Mouse (Mus musculus) hindbrain, postnatal 0 days (tissue): ENCODE measurements around the gene Hivep2. TPM values are rescaled to one million over a fixed set of nuclear protein-coding genes. Genes with fewer than 3 reads are reported as not detected.

Experiments used
- ATAC-seq: fragments of 200-750 bp; cut with Nextera tagmentation; 2 replicates; pipeline ENCODE4 v1.8.0; 2017; ENCODE audit warnings: mild to moderate bottlenecking, moderate TSS enrichment, moderate library complexity
- DNase-seq: peaks from one replicate; pipeline ENCODE4 v3.0.0-alpha.2; 2015; ENCODE audit warnings: low spot score
- H3K27ac ChIP-seq: fragments of 300-500 bp; sonication (generic); 2 replicates; pipeline ENCODE4 v1.5.1; 2014; ENCODE audit warnings: mild to moderate bottlenecking
- H3K27me3 ChIP-seq: fragments of 300-500 bp; sonication (generic); 2 replicates; pipeline ENCODE4 v1.6.1; 2014; ENCODE audit warnings: low read length, mixed read lengths; ENCODE audit not compliant: insufficient read depth
- H3K36me3 ChIP-seq: fragments of 300-500 bp; sonication (generic); 2 replicates; pipeline ENCODE4 v1.6.1; 2014; ENCODE audit warnings: low read length, mixed read lengths; ENCODE audit not compliant: insufficient read depth
- H3K4me1 ChIP-seq: fragments of 300-500 bp; sonication (generic); 2 replicates; pipeline ENCODE4 v1.6.1; 2014; ENCODE audit warnings: antibody characterized with exemption, low read length, mixed read lengths; ENCODE audit not compliant: insufficient read depth
- H3K4me2 ChIP-seq: fragments of 300-500 bp; sonication (generic); 2 replicates; pipeline ENCODE4 v1.6.1; 2014; ENCODE audit warnings: low read depth, mild to moderate bottlenecking, low read length, moderate library complexity, mixed read lengths
- H3K4me3 ChIP-seq: fragments of 300-500 bp; sonication (generic); 2 replicates; pipeline ENCODE4 v1.5.1; 2014; ENCODE audit warnings: low read length
- H3K9ac ChIP-seq: fragments of 300-500 bp; sonication (generic); replicated peaks from 2 replicates; pipeline ENCODE4 v1.6.1; 2014; ENCODE audit warnings: mild to moderate bottlenecking, low read length, moderate library complexity, mixed read lengths
- H3K9me3 ChIP-seq: fragments of 300-500 bp; sonication (generic); 2 replicates; pipeline ENCODE4 v1.6.1; 2016; ENCODE audit warnings: low read length, mixed read lengths
- CTCF ChIP-seq: IDR thresholded peaks from 2 replicates; pipeline ENCODE4 v1.5.1; 2016; ENCODE audit warnings: antibody characterized with exemption, control low read depth, low read depth
- WGBS: fragments of 180-500 bp; shearing (Covaris S2); extraction: QIAGEN DNeasy Blood & Tissue Kit; methylation state at CpG from one replicate; pipeline ENCODE4 v1.1.7; 2014; 5-methylcytosine and 5-hydroxymethylcytosine counted together
- polyA plus RNA-seq: library from polyadenylated mRNA; unstranded; fragments of >200 nt; fragmentation: Nextera tagmentation; extraction: Ambion mirVana; gene quantifications from 2 replicates; pipeline ENCODE4 v1.2.1, GENCODE M21; 2015
- total RNA-seq: library from RNA; depleted of rRNA; stranded (reverse); fragments of >200 nt; gene quantifications from 2 replicates; pipeline ENCODE4 v1.2.3, GENCODE M21; 2014

The Hivep2 gene
- total and polyA plus RNA-seq, 2 experiments from 2014 or later, result 13.6 to 43.5 TPM

GRCm38 (mm10) chr10:14045745-14046144 lies 79.9 kb downstream of the Hivep2 start:
- Histone ChIP-seq H3K36me3 (no peaks in the 10 kb centered on the region), H3K9ac (no peak overlapping the region), H3K4me2 (no peak overlapping the region), H3K27me3 (no peaks in the 10 kb centered on the region), H3K4me3 (no peak overlapping the region), H3K27ac (no peak overlapping the region), H3K4me1 (peaks cover 12% of the 10 kb centered on the region; the same call in 1 of the 2 replicates), H3K9me3 (no peaks in the 10 kb centered on the region)
- no peak for TF ChIP-seq CTCF
- DNase-seq (no peak), ATAC-seq (no peak)
- 39% methylated on average over 4 of the region's 4 CpGs for WGBS

- Histone ChIP-seq H3K27me3 (no peaks in the 10 kb centered on the region), H3K27ac (peak overlapping the region; percentile 36; the same call in 1 of the 2 replicates), H3K9me3 (no peaks in the 10 kb centered on the region), H3K4me1 (peaks cover 12% of the 10 kb centered on the region; the same call in 1 of the 2 replicates), H3K4me3 (no peak overlapping the region), H3K4me2 (peak overlapping the region; percentile 25; the same call in 1 of the 2 replicates), H3K36me3 (no peaks in the 10 kb centered on the region), H3K9ac (no peak overlapping the region)
- DNase-seq (peak; percentile 5), ATAC-seq (peak; percentile 24; the same call in 1 of the 2 replicates)
- 14% methylated on average over 4 of the region's 4 CpGs for whole genome bisulfite sequencing
- no peak for TF ChIP-seq CTCF
Observed at GRCm38 (mm10) chr10:14046171-14046651, 80.3 kb downstream of the Hivep2 start.

GRCm38 (mm10) chr10:14046935-14047334 lies 81.1 kb downstream of the Hivep2 start:
- Histone ChIP-seq H3K36me3 (no peaks in the 10 kb centered on the region), H3K4me2 (no peak overlapping the region), H3K27ac (no peak overlapping the region), H3K9ac (no peak overlapping the region), H3K27me3 (no peaks in the 10 kb centered on the region), H3K4me3 (no peak overlapping the region), H3K4me1 (peaks cover 12% of the 10 kb centered on the region; the same call in 1 of the 2 replicates), H3K9me3 (no peaks in the 10 kb centered on the region)
- ATAC-seq (no peak), DNase-seq (no peak)
- 81% methylated on average over 2 of the region's 2 CpGs for WGBS
- peak; percentile 48 for TF ChIP-seq CTCF

DNA sequence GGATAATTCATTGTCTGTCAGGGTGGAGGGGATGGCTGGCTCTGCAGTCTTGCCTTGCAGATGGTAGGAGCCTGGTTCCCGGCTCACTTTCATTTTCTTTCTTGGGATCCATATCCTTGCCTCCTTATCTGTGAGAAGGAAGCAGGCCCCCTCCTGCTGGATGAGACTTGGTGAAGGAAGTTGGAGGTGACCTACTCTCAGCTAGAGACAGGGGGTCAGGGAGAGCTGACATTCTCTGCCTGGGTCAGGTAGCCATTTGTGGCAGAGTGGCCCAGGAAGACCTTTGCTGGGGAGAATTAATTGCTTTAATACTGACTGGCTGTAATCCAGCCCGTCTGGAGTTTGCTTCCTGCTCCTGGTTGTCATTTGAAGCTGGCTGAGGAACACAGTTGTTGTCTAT lies 81.8 kb downstream of the Hivep2 start:
- H3K27me3 ChIP-seq, result no peaks in the 10 kb centered on the region

DNA sequence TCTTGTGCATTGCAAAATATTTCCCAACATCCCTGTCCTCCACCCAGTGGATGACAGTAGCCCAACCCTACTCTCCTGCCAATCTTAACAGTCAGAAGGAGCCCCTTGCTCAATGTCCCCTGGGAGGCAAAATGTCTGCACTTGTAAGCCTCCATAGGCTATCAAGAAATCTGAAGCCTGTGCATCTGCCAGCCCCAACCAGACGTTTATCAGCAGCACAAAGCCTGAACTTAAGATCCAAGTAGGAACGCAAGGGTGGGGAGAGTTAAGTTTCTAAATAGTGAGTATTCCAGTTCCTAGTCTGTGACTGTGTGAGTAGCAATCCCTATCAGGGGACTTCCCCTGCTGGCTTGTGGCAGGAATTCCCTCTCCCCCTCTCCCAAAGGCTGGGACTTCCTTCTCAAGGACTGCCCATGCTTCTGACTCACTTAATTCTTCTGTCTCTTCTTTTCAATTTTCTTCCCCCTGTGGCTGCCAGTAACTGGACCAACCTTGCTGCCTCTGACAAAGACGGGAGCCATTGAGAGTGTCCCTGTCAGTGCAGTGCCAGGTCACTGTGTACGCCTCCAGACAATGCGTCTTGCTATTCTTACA lies 82.5 kb downstream of the Hivep2 start:
- Histone ChIP-seq H3K27me3 (no peaks in the 10 kb centered on the region), H3K9ac (no peak overlapping the region), H3K4me1 (peaks cover 12% of the 10 kb centered on the region; the same call in 1 of the 2 replicates), H3K9me3 (no peaks in the 10 kb centered on the region), H3K36me3 (no peaks in the 10 kb centered on the region), H3K27ac (no peak overlapping the region), H3K4me3 (no peak overlapping the region), H3K4me2 (no peak overlapping the region)
- no peak for TF ChIP-seq CTCF
- ATAC-seq (peak; percentile 34; the same call in 1 of the 2 replicates), DNase-seq (no peak)
- 52% methylated on average over 5 of the region's 5 CpGs for whole genome bisulfite sequencing

More for the DNA sequence above, 81.8 kb downstream of the Hivep2 start:
- H3K4me1 ChIP-seq, result peaks cover 12% of the 10 kb centered on the region; the same call in 1 of the 2 replicates
- ATAC-seq, result 0 out of 2 replicates have a peak, but pooled peaks have one; percentile 25
- H3K36me3 ChIP-seq, result no peaks in the 10 kb centered on the region
- no peak overlapping the region for H3K27ac ChIP-seq
- no peak overlapping the region for H3K4me3 ChIP-seq
- no peak overlapping the region for H3K9ac ChIP-seq
- no peak overlapping the region for H3K4me2 ChIP-seq
- no peak for DNase-seq
- WGBS, result 43% methylated on average over 2 of the region's 2 CpGs
- no peak for TF ChIP-seq CTCF
- no peaks in the 10 kb centered on the region for H3K9me3 ChIP-seq

DNA sequence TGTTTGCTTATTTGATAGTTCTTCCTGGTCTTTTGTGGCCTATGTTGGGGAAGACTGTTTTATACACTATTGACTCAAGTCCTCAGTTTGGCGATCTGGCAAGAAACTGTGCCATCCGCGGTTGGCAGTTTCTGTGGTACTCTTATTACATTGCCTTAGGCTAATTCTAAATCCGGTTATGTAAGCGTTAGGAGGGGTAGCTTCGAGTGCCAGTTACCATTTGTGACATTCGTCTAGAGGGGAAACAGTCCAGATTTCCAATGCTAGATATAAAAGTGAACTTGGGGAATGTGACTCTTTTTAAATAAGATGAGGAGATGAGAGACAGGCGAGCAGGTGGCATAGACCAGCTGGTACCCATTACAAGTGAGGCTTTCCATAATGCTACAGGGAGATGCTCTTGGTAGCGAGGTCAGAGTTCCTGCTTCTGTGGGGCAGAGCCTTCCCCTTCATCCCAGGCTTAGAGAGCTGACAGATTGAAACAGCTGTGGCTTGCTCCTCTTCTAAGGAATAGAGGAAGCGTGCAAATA lies 83.1 kb downstream of the Hivep2 start:
- H3K27ac ChIP-seq, result no peak overlapping the region
- no peak for TF ChIP-seq CTCF
- no peak overlapping the region for H3K9ac ChIP-seq
- H3K4me2 ChIP-seq, result no peak overlapping the region
- no peaks in the 10 kb centered on the region for H3K36me3 ChIP-seq
- H3K9me3 ChIP-seq, result no peaks in the 10 kb centered on the region
- peaks cover 12% of the 10 kb centered on the region; the same call in 1 of the 2 replicates for H3K4me1 ChIP-seq
- no peaks in the 10 kb centered on the region for H3K27me3 ChIP-seq
- ATAC-seq, result no peak
- DNase-seq, result no peak
- 56% methylated on average over 10 of the region's 10 CpGs for WGBS
- no peak overlapping the region for H3K4me3 ChIP-seq

GRCm38 (mm10) chr10:14049686-14050085 lies 83.8 kb downstream of the Hivep2 start:
- Histone ChIP-seq H3K27ac (no peak overlapping the region), H3K4me2 (no peak overlapping the region), H3K36me3 (no peaks in the 10 kb centered on the region), H3K4me1 (peaks cover 12% of the 10 kb centered on the region; the same call in 1 of the 2 replicates), H3K9ac (no peak overlapping the region), H3K27me3 (no peaks in the 10 kb centered on the region), H3K4me3 (no peak overlapping the region), H3K9me3 (no peaks in the 10 kb centered on the region)
- DNase-seq (no peak), ATAC-seq (no peak)
- no peak for TF ChIP-seq CTCF
- WGBS, result 86% methylated on average over 6 of the region's 6 CpGs
